Mouse (Mus musculus): ENCODE data around the gene BC005624. TPM values are rescaled to one million over a fixed set of nuclear protein-coding genes. Genes with fewer than 3 reads are reported as not detected.
A peak's percentile ranks its signal among the peaks of the same experiment; 100 is the strongest.

Gene BC005624
- total RNA-seq (2021): 10 to 100 TPM; 18.7 to 19.1 TPM

- intact Hi-C loops (cut with DNase I): no loop called here
- peak; percentile 99 for DNase-seq (ENCODE audit: low spot score)
These were observed at the start of gene BC005624, which contains the start of gene Usp20 for GRCm38 (mm10) chr2:30981790-30982513. TSS of gene BC005624 (minus strand) at chr2:30982201. TSS of gene Usp20 (plus strand) at chr2:30982279.

- DNase-seq (ENCODE audit: low spot score): no peak
- intact Hi-C loops (cut with DNase I): loop anchor here (5.0 kb wide), 1 partner anchor 156 kb away; no protein-coding TSS in a partner anchor
These were observed 44.6 kb upstream of the BC005624 start for GRCm38 (mm10) chr2:31026642-31027041.

- intact Hi-C loops (cut with DNase I): loop anchor here (1.0 to 5.0 kb wide), 3 partner anchors 125 to 265 kb away; no protein-coding TSS in a partner anchor
- no peak for DNase-seq (ENCODE audit: low spot score)
These were observed 43.5 kb upstream of the BC005624 start for GRCm38 (mm10) chr2:31025458-31025857.

- intact Hi-C loops (cut with DNase I): loop anchor here (1.0 to 5.0 kb wide), 3 partner anchors 126 to 266 kb away; no protein-coding TSS in a partner anchor
- DNase-seq (ENCODE audit: low spot score): no peak
These were observed 42.8 kb upstream of the BC005624 start for GRCm38 (mm10) chr2:31024618-31025370.

GRCm38 (mm10) chr2:31023940-31024339 is 41.9 kb upstream of the BC005624 start:
- intact Hi-C loops (cut with DNase I): loop anchor here (2.0 kb wide), 1 partner anchor 267 kb away; no protein-coding TSS in a partner anchor
- no peak for DNase-seq (ENCODE audit: low spot score)

GRCm38 (mm10) chr2:31020202-31020601 is 38.2 kb upstream of the BC005624 start:
- intact Hi-C loops (cut with DNase I): no loop called here
- DNase-seq (ENCODE audit: low spot score): no peak

GRCm38 (mm10) chr2:31019011-31019410 is 37.0 kb upstream of the BC005624 start:
- intact Hi-C loops (cut with DNase I): no loop called here
- DNase-seq (ENCODE audit: low spot score): no peak

GRCm38 (mm10) chr2:31018519-31018918 is 36.5 kb upstream of the BC005624 start:
- DNase-seq (ENCODE audit: low spot score): no peak
- intact Hi-C loops (cut with DNase I): no loop called here

GRCm38 (mm10) chr2:31017625-31018317 is 35.8 kb upstream of the BC005624 start:
- intact Hi-C loops (cut with DNase I): no loop called here
- no peak for DNase-seq (ENCODE audit: low spot score)

- intact Hi-C loops (cut with DNase I): no loop called here
- no peak for DNase-seq (ENCODE audit: low spot score)
These were observed 31.5 kb upstream of the BC005624 start for GRCm38 (mm10) chr2:31013371-31014120.

- no peak for DNase-seq (ENCODE audit: low spot score)
- intact Hi-C loops (cut with DNase I): no loop called here
These were observed 25.2 kb upstream of the BC005624 start for GRCm38 (mm10) chr2:31007208-31007607.

GRCm38 (mm10) chr2:31006434-31006833 is 24.4 kb upstream of the BC005624 start:
- intact Hi-C loops (cut with DNase I): no loop called here
- peak; percentile 35 for DNase-seq (ENCODE audit: low spot score)

- DNase-seq (ENCODE audit: low spot score): no peak
- intact Hi-C loops (cut with DNase I): no loop called here
These were observed 23.5 kb upstream of the BC005624 start for GRCm38 (mm10) chr2:31005453-31005852.

GRCm38 (mm10) chr2:31002857-31003256 is 20.9 kb upstream of the BC005624 start:
- intact Hi-C loops (cut with DNase I): no loop called here
- no peak for DNase-seq (ENCODE audit: low spot score)

GRCm38 (mm10) chr2:30998443-30999260 is 16.7 kb upstream of the BC005624 start:
- DNase-seq (ENCODE audit: low spot score): no peak
- intact Hi-C loops (cut with DNase I): no loop called here

GRCm38 (mm10) chr2:30995432-30995996 is 13.5 kb upstream of the BC005624 start:
- intact Hi-C loops (cut with DNase I): no loop called here
- DNase-seq (ENCODE audit: low spot score): peak; percentile 22

GRCm38 (mm10) chr2:30994853-30995252 is 12.9 kb upstream of the BC005624 start:
- no peak for DNase-seq (ENCODE audit: low spot score)

GRCm38 (mm10) chr2:30990221-30990620 is 8.2 kb upstream of the BC005624 start:
- intact Hi-C loops (cut with DNase I): no loop called here

More at GRCm38 (mm10) chr2:30994853-30995252, 12.9 kb upstream of the BC005624 start:
- intact Hi-C loops (cut with DNase I): no loop called here

More at GRCm38 (mm10) chr2:30990221-30990620, 8.2 kb upstream of the BC005624 start:
- no peak for DNase-seq (ENCODE audit: low spot score)

Data from heart, postnatal 25 days (tissue).